Mouse (Mus musculus): ENCODE results near the gene Peli2.

DNA sequence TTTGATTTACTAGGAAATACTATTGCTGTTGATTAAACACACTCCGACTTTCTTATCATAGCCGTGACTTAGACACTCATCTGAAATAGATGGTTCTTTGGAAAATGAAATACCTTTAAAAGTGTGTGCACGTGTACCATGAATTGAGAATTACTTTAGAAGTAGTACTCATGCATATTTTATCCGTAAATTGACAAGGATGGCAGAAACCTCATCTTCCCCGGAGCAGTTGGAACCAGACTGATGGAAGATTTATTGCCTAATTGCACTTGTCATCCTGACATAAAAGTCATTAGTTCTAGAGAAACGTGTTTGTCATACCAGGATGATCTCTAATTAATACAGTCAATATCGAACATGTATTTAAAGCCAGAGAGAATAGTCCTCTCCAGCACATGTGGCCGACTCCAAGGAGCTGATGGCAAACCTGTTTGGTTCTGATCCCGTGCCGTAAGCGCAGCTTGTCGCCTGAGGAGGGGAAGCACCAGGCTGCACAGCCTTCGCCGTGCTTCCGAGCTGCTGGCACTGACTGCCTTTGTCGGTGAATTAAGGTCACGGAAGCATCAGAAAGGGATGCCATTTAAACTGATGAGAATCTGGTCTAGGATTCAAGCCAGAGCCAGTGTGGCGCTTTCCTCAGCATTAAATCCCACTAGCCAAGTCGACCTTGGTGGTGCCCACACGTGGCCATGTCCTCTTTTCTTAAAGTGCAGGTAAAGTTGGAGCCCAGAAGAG is 114.3 kb downstream of the Peli2 start:
- TF ChIP-seq ZC3H11A (IDR thresholded peaks at IDR 0.05; ENCODE audit: borderline replicate concordance, low read depth, low read length) = no peak
- TF ChIP-seq HCFC1 (IDR thresholded peaks at IDR 0.05; ENCODE audit: borderline replicate concordance, insufficient read depth, low read length) = no peak
- no peak for TF ChIP-seq ZNF384 (IDR thresholded peaks at IDR 0.05; ENCODE audit: low read depth, low read length)
- TF ChIP-seq MAFK (IDR thresholded peaks at IDR 0.05; ENCODE audit: insufficient read depth, low read depth, low read length) = no peak
- TF ChIP-seq CHD2 (IDR thresholded peaks at IDR 0.05; ENCODE audit: low read depth, low read length) = no peak

Measured in ES-E14 (cell line).